Comparison of ENCODE assay signal across 18 mouse cellular contexts in the genomic region with DNA sequence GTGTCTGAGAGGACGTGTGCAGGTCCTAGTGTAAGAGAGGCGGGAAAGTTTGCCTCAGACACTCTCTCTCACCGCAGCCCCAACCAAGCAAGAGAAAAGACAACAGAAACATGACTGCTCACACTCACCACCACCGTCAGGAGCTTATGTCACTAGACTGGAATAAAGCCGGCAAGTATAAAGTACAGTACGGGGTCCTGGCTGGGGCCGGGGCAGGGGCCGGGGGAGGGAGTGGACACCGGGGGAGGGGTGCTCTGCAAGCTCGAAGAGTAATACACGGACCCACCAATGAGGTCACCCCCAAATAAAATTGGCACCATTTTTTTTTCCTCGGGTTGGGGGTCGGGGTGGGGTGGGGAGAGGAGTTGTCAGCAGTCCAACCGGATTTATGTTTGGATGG.
"Had no signal": no experiment of that assay in that cellular context is flagged by ENCODE, and none has a peak within 500 bp of the region (broad histone marks: within the 10 kb centered on the region; RNA-seq: fewer than 3 reads in every experiment).

No protein-coding gene starts in this region.

- H3K9ac ChIP-seq: liver, embryonic 12.5 days; liver, embryonic 14.5 days; midbrain, embryonic 12.5 days; neural tube, embryonic 13.5 days; neural tube, embryonic 15.5 days had no signal

- DNase-seq: lung, postnatal 4 days; midbrain, embryonic 14.5 days; retina, postnatal 1 day; right cerebral cortex, adult 18-20 months; right cerebral cortex, postnatal 25 days; right cerebral cortex, postnatal 4 days; spleen, adult 18-20 months; thymus, adult 18-20 months; thymus, postnatal 14 days; thymus, postnatal 36 days had no signal

- H3K4me2 ChIP-seq: liver, embryonic 12.5 days; midbrain, embryonic 12.5 days; neural tube, embryonic 13.5 days; neural tube, embryonic 15.5 days had no signal

- H3K27me3 ChIP-seq: liver, embryonic 12.5 days; midbrain, embryonic 12.5 days; neural tube, embryonic 13.5 days; neural tube, embryonic 15.5 days had no signal

- H3K36me3 ChIP-seq: neural tube, embryonic 15.5 days had no signal

- ATAC-seq: liver, embryonic 12.5 days; midbrain, embryonic 16.5 days had no signal

- H3K4me3 ChIP-seq: liver, embryonic 12.5 days; midbrain, embryonic 10.5 days; midbrain, embryonic 12.5 days; myocyte; neural tube, embryonic 13.5 days; neural tube, embryonic 15.5 days had no signal

- H3K27ac ChIP-seq: liver, embryonic 12.5 days; liver, embryonic 14.5 days; midbrain, embryonic 10.5 days; midbrain, embryonic 12.5 days; neural tube, embryonic 13.5 days; neural tube, embryonic 15.5 days had no signal

- H3K9me3 ChIP-seq: liver, embryonic 12.5 days; midbrain, embryonic 10.5 days; midbrain, embryonic 12.5 days; neural tube, embryonic 13.5 days; neural tube, embryonic 15.5 days had no signal
